ENCODE assay signal across 31 mouse cellular contexts in genomic region chr16:62729846-62730245, GRCm38 (mm10). TPM values are rescaled to one million over a fixed set of nuclear protein-coding genes. Genes with fewer than 3 reads are reported as not detected.
DNase-seq lines count a peak whose midpoint lies in the region; ATAC-seq and TF ChIP-seq lines count a peak whose summit lies in the region.
"Had no signal": no experiment of that assay in that cellular context is flagged by ENCODE, and none has a peak within 500 bp of the region (broad histone marks: within the 10 kb centered on the region; RNA-seq: fewer than 3 reads in every experiment).

No protein-coding gene starts in this region.

- H3K27me3 ChIP-seq in midbrain, embryonic 15.5 days (replicated peaks) = no peaks in the 10 kb centered on the region
- no peaks in the 10 kb centered on the region for H3K27me3 ChIP-seq in midbrain, postnatal 0 days (ENCODE audit: insufficient read depth, low read length)
- H3K27me3 ChIP-seq in Patski = no peaks in the 10 kb centered on the region
- no peaks in the 10 kb centered on the region for H3K27me3 ChIP-seq in liver, postnatal 0 days (ENCODE audit: insufficient read depth, low read length)
- H3K27me3 ChIP-seq: embryonic facial prominence, embryonic 12.5 days; heart, embryonic 15.5 days; hindbrain, embryonic 12.5 days; intestine, embryonic 15.5 days; limb, embryonic 12.5 days; neural tube, embryonic 15.5 days had no signal

- DNase-seq in frontal cortex, postnatal 25 days (ENCODE audit: low spot score in 2 of 2) = no peak
- DNase-seq in midbrain, postnatal 0 days (ENCODE audit: low spot score) = no peak
- DNase-seq in Patski (ENCODE audit: low read depth, low spot score) (no peak), liver (no peak)
- no peak for DNase-seq in liver, postnatal 0 days
- DNase-seq in urinary bladder, postnatal 4 days (ENCODE audit: low spot score in 2 of 2) = no peak
- DNase-seq: adrenal gland, postnatal 14 days; cerebellum, adult 11-12 months; cerebellum, adult 9-11 months; embryo, embryonic 11 days; forebrain, postnatal 0 days; gastrocnemius, postnatal 14 days; heart, postnatal 36 days; kidney, adult 2 months; layer of hippocampus, adult 9-11 months; lung, postnatal 36 days; spleen, adult 18-20 months; thymus, postnatal 14 days had no signal

- no peak overlapping the region for H3K27ac ChIP-seq in midbrain, embryonic 15.5 days
- H3K27ac ChIP-seq in midbrain, postnatal 0 days (ENCODE audit: low read depth, low read length) = no peak overlapping the region
- no peak overlapping the region for H3K27ac ChIP-seq in liver, postnatal 0 days (ENCODE audit: low read depth)
- H3K27ac ChIP-seq: embryonic facial prominence, embryonic 12.5 days; heart, embryonic 10.5 days; heart, embryonic 15.5 days; hindbrain, embryonic 12.5 days; hindbrain, postnatal 0 days; intestine, embryonic 15.5 days; kidney, postnatal 0 days; left cerebral cortex, adult 2 months; limb, embryonic 12.5 days; neural tube, embryonic 15.5 days had no signal

- H3K4me1 ChIP-seq in midbrain, embryonic 15.5 days = no peaks in the 10 kb centered on the region
- H3K4me1 ChIP-seq in midbrain, postnatal 0 days (ENCODE audit: insufficient read depth, low read length) = no peaks in the 10 kb centered on the region
- no peaks in the 10 kb centered on the region for H3K4me1 ChIP-seq in liver, postnatal 0 days (ENCODE audit: insufficient read depth)
- H3K4me1 ChIP-seq: embryonic facial prominence, embryonic 12.5 days; heart, embryonic 10.5 days; heart, embryonic 15.5 days; hindbrain, embryonic 12.5 days; intestine, embryonic 15.5 days; limb, embryonic 12.5 days; neural tube, embryonic 15.5 days had no signal

- no peak overlapping the region for H3K4me3 ChIP-seq in midbrain, embryonic 15.5 days
- H3K4me3 ChIP-seq in midbrain, postnatal 0 days (ENCODE audit: low read depth, low read length) = no peak overlapping the region
- no peak overlapping the region for H3K4me3 ChIP-seq in liver, postnatal 0 days (ENCODE audit: low read depth, low read length)
- H3K4me3 ChIP-seq: embryonic facial prominence, embryonic 12.5 days; heart, embryonic 10.5 days; heart, embryonic 15.5 days; hindbrain, embryonic 12.5 days; intestine, embryonic 15.5 days; left cerebral cortex, adult 2 months; limb, embryonic 12.5 days; neural tube, embryonic 15.5 days had no signal

- no peak for TF ChIP-seq EP300 in liver, postnatal 0 days (IDR thresholded peaks at IDR 0.05; ENCODE audit: low read depth)

- in situ Hi-C loops in Patski (cut with MboI; ENCODE audit: low pct_unique_long_range_greater_than_20kb) = no loop called here

- ATAC-seq in frontal cortex, adult (ENCODE audit: low TSS enrichment) = peak; percentile 68
- ATAC-seq in midbrain, embryonic 15.5 days (replicated peaks) = 0 out of 2 replicates have a peak, but pooled peaks have one; percentile 14
- no peak for ATAC-seq in midbrain, postnatal 0 days (ENCODE audit: low FRiP score)
- ATAC-seq in Patski = peak; percentile 87
- ATAC-seq in liver, postnatal 0 days = no peak
- ATAC-seq: forebrain, postnatal 0 days; hindbrain, postnatal 0 days; intestine, embryonic 15.5 days had no signal

- CTCF ChIA-PET in Patski (lab: Charles Lee) = interaction anchor here (1.2 to 1.3 kb wide), 2 partner anchors 35 to 75 kb away, joined by 3 read pairs; no protein-coding TSS in a partner anchor

- H3K9ac ChIP-seq in midbrain, embryonic 15.5 days = no peak overlapping the region
- H3K9ac ChIP-seq in midbrain, postnatal 0 days (replicated peaks; ENCODE audit: low read length, poor library complexity, severe bottlenecking) = no peak overlapping the region
- no peak overlapping the region for H3K9ac ChIP-seq in liver, postnatal 0 days (replicated peaks)
- H3K9ac ChIP-seq: embryonic facial prominence, embryonic 12.5 days; forebrain, postnatal 0 days; heart, embryonic 15.5 days; hindbrain, embryonic 12.5 days; intestine, embryonic 15.5 days; limb, embryonic 12.5 days; neural tube, embryonic 15.5 days had no signal

- H3K4me2 ChIP-seq in midbrain, embryonic 15.5 days = no peak overlapping the region
- no peak overlapping the region for H3K4me2 ChIP-seq in midbrain, postnatal 0 days (ENCODE audit: low read depth, low read length, poor library complexity, severe bottlenecking)
- H3K4me2 ChIP-seq in liver, postnatal 0 days (ENCODE audit: low read depth, low read length) = no peak overlapping the region
- H3K4me2 ChIP-seq: embryonic facial prominence, embryonic 12.5 days; heart, embryonic 15.5 days; hindbrain, embryonic 12.5 days; intestine, embryonic 15.5 days; limb, embryonic 12.5 days; liver, embryonic 11.5 days; neural tube, embryonic 15.5 days had no signal

- H3K9me3 ChIP-seq in midbrain, embryonic 15.5 days = no peaks in the 10 kb centered on the region
- no peaks in the 10 kb centered on the region for H3K9me3 ChIP-seq in midbrain, postnatal 0 days (ENCODE audit: low read length)
- H3K9me3 ChIP-seq in liver, postnatal 0 days (ENCODE audit: low read length) = no peaks in the 10 kb centered on the region
- H3K9me3 ChIP-seq: embryonic facial prominence, embryonic 12.5 days; heart, embryonic 10.5 days; heart, embryonic 15.5 days; intestine, embryonic 15.5 days; limb, embryonic 12.5 days; neural tube, embryonic 15.5 days had no signal

- no peak for TF ChIP-seq CTCF in midbrain, postnatal 0 days (IDR thresholded peaks at IDR 0.05)
- no peak for TF ChIP-seq CTCF in Patski (IDR thresholded peaks at IDR 0.05)
- TF ChIP-seq CTCF in liver, postnatal 0 days (IDR thresholded peaks at IDR 0.05; ENCODE audit: low read depth) = no peak

- no peaks in the 10 kb centered on the region for H3K36me3 ChIP-seq in midbrain, embryonic 15.5 days (replicated peaks)
- H3K36me3 ChIP-seq in midbrain, postnatal 0 days (ENCODE audit: insufficient read depth, low read length) = no peaks in the 10 kb centered on the region
- H3K36me3 ChIP-seq in liver, postnatal 0 days (replicated peaks; ENCODE audit: insufficient read depth, low read length) = no peaks in the 10 kb centered on the region
- H3K36me3 ChIP-seq: embryonic facial prominence, embryonic 12.5 days; heart, embryonic 10.5 days; heart, embryonic 15.5 days; intestine, embryonic 15.5 days; neural tube, embryonic 15.5 days had no signal

- 65% methylated on average over 3 of the region's 3 CpGs for WGBS in midbrain, embryonic 15.5 days
- 47% methylated on average over 3 of the region's 3 CpGs for WGBS in midbrain, postnatal 0 days
- WGBS in liver, postnatal 0 days (ENCODE audit: insufficient replicate concordance) = 72% methylated on average over 3 of the region's 3 CpGs

- POLR2A ChIA-PET in Patski (lab: Charles Lee) = no interaction called here

RNA-seq across cellular contexts. Expression of gene Nsun3, which starts 56.8 kb away (rescaled TPM):
- polyA plus RNA-seq in midbrain, embryonic 15.5 days (2015; fragmentation: Nextera tagmentation; extraction: Ambion mirVana) = 11.6 and 11.7 TPM in 2 replicates
- 10.0 and 20.2 TPM in 2 replicates for total RNA-seq in midbrain, postnatal 0 days (2014; rRNA removed)
- 10.1 and 10.5 TPM in 2 replicates for polyA plus RNA-seq in midbrain, postnatal 0 days (2015; fragmentation: Nextera tagmentation; extraction: Ambion mirVana)
- 10.3 TPM for polyA plus RNA-seq in Patski (2021)
- polyA plus RNA-seq in liver, postnatal 0 days (2015; fragmentation: Nextera tagmentation; extraction: Ambion mirVana) = 3.5 and 4.2 TPM in 2 replicates

Comparison
In these comparisons a context has a peak if more than half of its experiments do, and no peak if none do; other contexts are left out.
1. ATAC-seq: peak in frontal cortex, adult (single experiment), midbrain, embryonic 15.5 days (single experiment) and Patski (single experiment); none in midbrain, postnatal 0 days (single experiment) and liver, postnatal 0 days (single experiment).